Mouse (Mus musculus): Measurements from ENCODE around the gene Magi1.

DNA sequence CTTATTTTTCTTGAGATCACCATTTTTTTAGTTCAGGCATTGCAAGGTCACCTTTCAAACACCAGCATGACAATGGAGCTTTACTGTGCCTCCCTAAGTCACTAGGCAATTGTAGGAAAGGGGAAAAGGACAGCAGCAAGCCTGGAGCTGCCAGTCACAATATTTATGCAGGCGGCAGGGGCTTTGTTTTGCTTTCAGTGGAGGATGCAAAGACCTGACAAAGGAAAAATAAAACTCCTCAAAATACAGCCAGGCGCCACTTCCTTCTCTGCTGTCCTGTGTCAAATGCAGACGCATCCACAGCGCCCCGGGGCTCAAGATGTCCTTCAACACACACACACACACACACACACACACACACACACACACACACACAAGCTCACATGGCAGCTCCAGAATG lies 77.8 kb downstream of the Magi1 start:
- TF ChIP-seq POLR2A (IDR thresholded peaks at IDR 0.05; ENCODE audit: borderline replicate concordance, low read depth, low read length) (no peak), CTCF (IDR thresholded peaks at IDR 0.05; ENCODE audit: low read depth, low read length) (no peak)

All from bone marrow macrophage, adult 2 months (primary cell).